Mouse (Mus musculus) brain, embryonic 14.5 days (tissue): ENCODE results near the gene Vsig10.

ENCODE experiments used
- CTCF ChIP-seq: fragments of 200-500 bp; IDR thresholded peaks from 2 replicates; pipeline ENCODE4 v1.5.1; 2012; ENCODE audit warnings: inconsistent platforms, mild to moderate bottlenecking, moderate library complexity, borderline replicate concordance; ENCODE audit not compliant: insufficient read depth, insufficient read length; ENCODE audit errors: extremely low read depth
- POLR2A ChIP-seq: fragments of 200-500 bp; IDR thresholded peaks from 2 replicates; pipeline ENCODE4 v1.6.1; 2012; ENCODE audit warnings: mild to moderate bottlenecking, inconsistent platforms, borderline replicate concordance; ENCODE audit not compliant: poor library complexity, insufficient read depth, insufficient read length, severe bottlenecking; ENCODE audit errors: extremely low read depth

DNA sequence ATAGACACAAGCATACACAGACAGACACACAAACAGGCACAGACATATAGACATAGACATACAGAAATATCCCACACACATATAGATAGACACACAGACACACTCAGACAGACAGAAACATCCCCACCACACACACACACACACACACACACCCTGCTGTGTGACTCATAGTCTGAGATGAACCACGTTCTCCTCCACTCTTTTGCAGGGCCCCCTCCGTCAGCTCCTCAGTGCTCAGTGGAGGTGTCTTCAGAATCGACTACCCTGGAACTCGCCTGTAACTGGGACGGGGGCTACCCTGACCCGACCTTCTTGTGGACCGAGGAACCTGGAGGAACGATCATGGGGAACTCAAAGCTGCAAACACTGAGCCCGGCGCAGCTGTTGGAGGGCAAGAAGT is 19.1 kb downstream of the Vsig10 start:
- TF ChIP-seq POLR2A (no peak), CTCF (no peak)
